Mouse (Mus musculus) thymus, adult 2 months (tissue): ENCODE data around the gene Pclo. TPM values are rescaled to one million over a fixed set of nuclear protein-coding genes. Genes with fewer than 3 reads are reported as not detected.
"Not testable (repeated sequence)": the region's sequence is repeated elsewhere in the genome, so short reads cannot be mapped to it uniquely, and the experiment has no call there.

ENCODE experiments used
- DNase-seq: peaks from one replicate; pipeline ENCODE4 v3.0.0; 2021
- H3K27ac ChIP-seq: fragments of 200-500 bp; 2 replicates; pipeline ENCODE4 v1.5.1; 2012; ENCODE audit warnings: low read length, control low read depth; ENCODE audit not compliant: control insufficient read depth, insufficient read depth
- H3K27me3 ChIP-seq: fragments of 200-500 bp; 2 replicates; pipeline ENCODE4 v1.6.1; 2012; ENCODE audit warnings: mild to moderate bottlenecking, low read length, moderate library complexity, mixed read lengths; ENCODE audit not compliant: control insufficient read depth, insufficient read depth
- H3K36me3 ChIP-seq: fragments of 200-500 bp; 2 replicates; pipeline ENCODE4 v1.6.1; 2012; ENCODE audit warnings: mild to moderate bottlenecking, low read length, moderate library complexity; ENCODE audit not compliant: control insufficient read depth, insufficient read depth
- H3K4me1 ChIP-seq: fragments of 200-500 bp; replicated peaks from 2 replicates; pipeline ENCODE4 v1.6.1; 2012; ENCODE audit warnings: low read length; ENCODE audit not compliant: control insufficient read depth, insufficient read depth
- H3K4me3 ChIP-seq: fragments of 200-500 bp; 2 replicates; pipeline ENCODE4 v1.5.1; 2012; ENCODE audit warnings: mild to moderate bottlenecking, low read length, control low read depth, moderate library complexity; ENCODE audit not compliant: control insufficient read depth, insufficient read depth
- CTCF ChIP-seq: fragments of 200-500 bp; IDR thresholded peaks from 2 replicates; pipeline ENCODE4 v1.5.1; 2012; ENCODE audit warnings: mild to moderate bottlenecking, control low read depth, low read length, moderate library complexity, borderline replicate concordance; ENCODE audit not compliant: control insufficient read depth, poor library complexity, insufficient read depth; ENCODE audit errors: extremely low read depth
- POLR2A ChIP-seq: fragments of 200-500 bp; IDR thresholded peaks from 2 replicates; pipeline ENCODE4 v1.6.1; 2012; ENCODE audit warnings: mild to moderate bottlenecking, low read length, control low read depth, moderate library complexity; ENCODE audit not compliant: control insufficient read depth, poor library complexity, insufficient read depth; ENCODE audit errors: extremely low read depth
- WGBS: fragments of 180-500 bp; shearing (Covaris S2); methylation state at CpG from one replicate; pipeline ENCODE4 v1.1.7; 2018; 5-methylcytosine and 5-hydroxymethylcytosine counted together
- polyA plus RNA-seq: library from polyadenylated mRNA; depleted of rRNA; stranded (reverse); fragments of >200 nt; gene quantifications from 2 replicates; pipeline ENCODE4 v1.2.3, GENCODE M21; 2012; rRNA removed

Pclo gene
- polyA plus RNA-seq = 0.79 and 0.96 TPM in 2 replicates

DNA sequence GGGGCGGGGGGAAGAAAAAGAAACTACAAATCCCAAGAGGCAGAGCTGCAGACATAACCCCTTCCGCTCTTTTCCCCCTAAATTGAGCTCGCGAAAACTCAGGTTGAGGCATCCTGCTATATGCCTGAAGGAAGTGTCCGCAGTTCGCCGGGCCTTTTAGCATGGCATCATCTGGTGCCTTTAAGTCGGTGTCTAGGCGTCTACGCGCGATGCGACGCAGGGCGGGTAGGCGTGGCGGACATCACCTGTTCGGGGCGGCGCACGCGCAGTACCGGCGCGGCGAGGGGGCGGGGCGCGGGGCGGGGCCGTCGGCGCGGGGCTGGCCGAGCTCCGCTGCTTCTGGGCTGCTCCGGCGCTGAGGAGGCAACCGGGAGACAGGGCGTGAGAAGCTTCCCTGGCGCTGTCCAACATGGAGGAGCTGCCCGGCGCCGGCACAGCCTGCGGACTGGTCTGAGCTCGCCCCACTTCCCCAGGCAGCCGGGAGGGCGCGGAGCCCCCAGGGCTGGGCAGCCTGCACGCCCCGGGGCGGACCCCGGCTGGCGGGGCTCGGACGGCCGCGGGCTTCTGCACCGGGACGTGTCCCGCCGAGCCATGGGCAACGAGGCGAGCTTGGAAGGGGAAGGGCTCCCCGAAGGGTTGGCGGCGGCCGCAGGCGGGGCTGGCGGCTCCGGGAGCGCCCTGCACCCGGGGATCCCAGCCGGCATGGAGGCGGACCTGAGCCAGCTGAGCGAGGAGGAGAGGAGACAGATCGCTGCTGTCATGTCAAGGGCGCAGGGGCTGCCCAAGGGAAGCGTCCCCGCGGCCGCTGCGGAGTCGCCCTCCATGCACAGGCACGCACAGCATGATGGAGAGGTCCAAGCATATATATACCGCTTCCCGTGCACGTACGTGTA, at the start of gene Pclo:
Gene Pclo (plus strand): TSS at position 288 of the 893 bp plus-strand sequence.
- Histone ChIP-seq H3K4me1 (peaks cover 5% of the 10 kb centered on the region), H3K27me3 (peaks cover 5% of the 10 kb centered on the region; the same call in 1 of the 2 replicates), H3K36me3 (no peaks in the 10 kb centered on the region), H3K4me3 (peak within 1 kb of the TSS; percentile 40), H3K27ac (no peak within 1 kb of the TSS)
- DNase-seq = peak; percentile 2
- WGBS = 3% methylated on average over 85 of the region's 89 CpGs
- TF ChIP-seq POLR2A = no peak
- TF ChIP-seq CTCF = no peak

DNA sequence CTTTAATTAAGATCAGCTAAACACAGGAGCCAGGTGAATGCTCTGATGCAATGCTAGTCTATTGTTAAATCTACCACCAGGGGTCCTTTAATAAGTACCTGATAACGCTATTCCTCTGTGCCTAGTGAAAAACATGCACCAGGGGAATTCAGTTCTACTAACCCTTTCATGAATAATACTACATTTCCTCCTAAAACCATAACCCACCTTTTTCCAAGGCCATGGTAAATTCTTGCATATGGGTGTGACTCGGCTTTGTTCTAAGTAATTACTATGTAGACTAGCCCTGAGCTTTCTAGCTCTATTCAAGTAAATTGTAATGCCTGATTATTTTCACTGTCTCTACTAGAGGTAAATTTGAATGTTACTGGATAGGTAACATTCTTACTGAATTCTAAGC, 20.3 kb upstream of the Pclo start:
- H3K27ac ChIP-seq, H3K27me3 ChIP-seq, H3K4me1 ChIP-seq, DNase-seq, H3K4me3 ChIP-seq, H3K36me3 ChIP-seq: not testable (repeated sequence)
- 67% methylated on average over 2 of the region's 2 CpGs for WGBS

DNA sequence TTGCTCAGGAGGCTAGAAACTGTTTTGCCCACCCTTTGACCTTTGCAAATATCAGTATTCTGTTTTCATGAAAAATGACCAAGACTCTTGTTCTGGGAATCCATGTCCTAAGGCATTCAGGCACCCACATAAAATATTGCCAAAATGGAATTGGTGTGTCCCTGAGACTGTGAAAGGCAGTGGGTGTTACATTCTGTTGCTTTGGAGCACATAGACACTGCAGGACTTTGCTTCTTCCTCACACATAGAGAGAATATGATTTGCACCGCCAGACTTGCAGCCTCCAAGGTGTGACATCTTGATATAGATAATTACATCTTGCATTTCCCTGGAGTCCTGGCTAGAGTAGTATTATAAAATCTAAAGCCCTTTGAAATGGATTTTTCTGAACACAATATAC, 6.2 kb upstream of the Pclo start:
- Histone ChIP-seq H3K36me3 (no peaks in the 10 kb centered on the region), H3K4me3 (no peak overlapping the region), H3K27me3 (no peaks in the 10 kb centered on the region), H3K27ac (no peak overlapping the region), H3K4me1 (no peaks in the 10 kb centered on the region)
- TF ChIP-seq POLR2A = no peak
- TF ChIP-seq CTCF = no peak
- 89% methylated on average over 1 of the region's 1 CpGs for WGBS
- no peak for DNase-seq

DNA sequence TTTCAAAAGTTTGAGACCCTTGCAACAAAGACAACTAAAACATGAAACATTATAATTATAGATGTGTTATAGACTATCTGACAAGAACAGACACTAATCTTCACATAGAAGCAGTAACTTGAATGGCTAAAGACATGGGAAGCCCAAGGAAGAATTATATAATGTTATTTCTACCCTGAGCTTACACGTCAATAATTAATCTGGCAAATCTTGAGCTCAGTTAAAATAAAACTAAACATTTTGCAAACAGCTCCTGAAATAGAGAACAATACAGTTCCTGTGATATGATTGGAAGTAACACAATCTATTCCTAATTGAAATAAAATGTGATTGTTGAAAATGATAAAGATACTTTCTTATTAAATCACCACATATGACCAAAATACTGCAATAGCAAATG, 5.1 kb upstream of the Pclo start:
- Histone ChIP-seq H3K4me1 (no peaks in the 10 kb centered on the region; the same call in 1 of the 2 replicates), H3K27ac (no peak overlapping the region), H3K27me3 (0 out of 2 replicates have a peak, but pooled peaks cover under 1% of the 10 kb centered on the region), H3K36me3 (no peaks in the 10 kb centered on the region), H3K4me3 (no peak overlapping the region)
- 98% methylated on average over 1 of the region's 1 CpGs for WGBS
- TF ChIP-seq POLR2A (no peak), CTCF (no peak)
- no peak for DNase-seq

DNA sequence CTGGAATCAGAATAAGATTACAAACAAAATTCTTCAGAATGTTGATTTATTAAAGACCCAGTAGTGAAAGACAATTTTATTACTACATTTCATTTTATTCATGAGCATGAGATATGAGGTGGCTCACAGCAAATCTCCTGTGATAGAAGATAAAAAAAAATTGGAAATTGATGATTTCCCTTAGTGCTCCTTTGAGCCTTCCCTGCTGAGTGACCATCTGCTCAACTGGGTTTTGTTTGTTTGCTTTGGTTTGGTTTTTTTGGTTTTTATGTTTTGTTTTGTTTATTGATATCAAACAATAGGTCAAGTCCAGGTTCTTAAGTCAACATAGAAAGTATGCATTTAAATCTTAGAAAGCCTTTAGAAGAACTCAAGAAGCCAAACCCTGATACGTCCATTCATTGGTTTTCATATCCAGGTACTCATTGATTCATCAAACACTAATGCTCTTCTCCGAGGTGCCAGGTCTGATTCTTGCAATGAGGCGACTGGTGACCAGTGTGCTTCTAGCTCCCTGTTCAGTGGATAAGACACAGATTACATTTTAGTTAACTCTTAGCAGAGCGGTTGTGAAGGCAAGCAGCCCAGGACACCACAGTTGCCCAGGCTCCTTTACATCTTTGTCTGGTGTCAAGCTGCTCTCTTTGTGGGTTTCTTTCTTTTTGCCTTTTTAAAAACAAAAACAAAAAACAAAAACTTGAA, 3.6 kb downstream of the Pclo start:
- Histone ChIP-seq H3K27ac (no peak overlapping the region), H3K4me3 (no peak overlapping the region), H3K4me1 (peaks cover 5% of the 10 kb centered on the region), H3K27me3 (peaks cover 5% of the 10 kb centered on the region; the same call in 1 of the 2 replicates), H3K36me3 (no peaks in the 10 kb centered on the region)
- no peak for DNase-seq
- WGBS = 83% methylated on average over 4 of the region's 4 CpGs
- TF ChIP-seq POLR2A (no peak), CTCF (no peak)

DNA sequence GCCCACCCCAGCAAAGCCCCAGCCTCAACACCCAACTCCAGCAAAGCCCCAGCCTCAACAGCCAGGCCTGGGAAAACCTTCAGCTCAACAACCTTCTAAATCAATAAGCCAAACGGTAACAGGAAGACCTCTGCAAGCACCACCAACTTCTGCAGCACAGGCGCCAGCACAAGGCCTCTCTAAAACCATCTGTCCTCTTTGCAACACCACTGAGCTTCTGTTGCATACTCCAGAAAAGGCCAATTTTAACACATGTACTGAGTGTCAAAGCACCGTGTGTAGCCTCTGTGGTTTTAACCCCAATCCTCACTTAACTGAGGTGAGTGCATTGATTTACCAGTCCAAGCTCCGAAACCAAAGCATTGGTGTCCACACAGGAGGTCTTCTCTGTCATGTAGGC, 7.3 kb downstream of the Pclo start:
- no peaks in the 10 kb centered on the region for H3K4me1 ChIP-seq
- H3K27ac ChIP-seq = no peak overlapping the region
- 78% methylated on average over 4 of the region's 4 CpGs for WGBS
- H3K4me3 ChIP-seq = no peak overlapping the region
- DNase-seq = no peak
- TF ChIP-seq CTCF (no peak), POLR2A (no peak)
- no peaks in the 10 kb centered on the region for H3K36me3 ChIP-seq
- no peaks in the 10 kb centered on the region for H3K27me3 ChIP-seq
